Mouse (Mus musculus) liver, adult 2 months (tissue): ENCODE measurements at regions not wholly inside any gene's neighbourhood (a gene's known extent, or its start where the extent isn't known, plus 50 kb on each side); places are given as distances from the start of the nearest gene placed in this dataset.

Source experiments
- DNase-seq: peaks from one replicate; pipeline ENCODE4 v3.0.0-alpha.2; 2011; ENCODE audit warnings: low read depth, low spot score; ENCODE audit errors: extremely low read depth
- H3K27ac ChIP-seq: fragments of 200-500 bp; replicated peaks from 2 replicates; pipeline ENCODE4 v1.5.1; 2012; ENCODE audit warnings: low read depth, mild to moderate bottlenecking, control low read depth, inconsistent platforms, low read length; ENCODE audit not compliant: insufficient read depth
- H3K27me3 ChIP-seq: fragments of 200-500 bp; 2 replicates; pipeline ENCODE4 v1.6.1; 2012; ENCODE audit warnings: mild to moderate bottlenecking, moderate library complexity, low read length, inconsistent platforms; ENCODE audit not compliant: control insufficient read depth, insufficient read depth
- H3K36me3 ChIP-seq: fragments of 200-500 bp; 2 replicates; pipeline ENCODE4 v1.6.1; 2012; ENCODE audit warnings: low read length, inconsistent platforms; ENCODE audit not compliant: control insufficient read depth, insufficient read depth
- H3K4me1 ChIP-seq: fragments of 200-500 bp; 2 replicates; pipeline ENCODE4 v1.6.1; 2011; ENCODE audit warnings: low read length; ENCODE audit not compliant: control insufficient read depth, insufficient read depth
- H3K4me3 ChIP-seq: fragments of 200-500 bp; 2 replicates; pipeline ENCODE4 v1.5.1; 2011; ENCODE audit warnings: low read depth, mild to moderate bottlenecking, control low read depth, low read length, moderate library complexity; ENCODE audit not compliant: insufficient read depth
- H3K79me2 ChIP-seq: fragments of 200-500 bp; 2 replicates; pipeline ENCODE4 v1.6.1; 2012; ENCODE audit warnings: inconsistent platforms, mild to moderate bottlenecking, low read length, moderate library complexity; ENCODE audit not compliant: control insufficient read depth, insufficient read depth
- H3K9ac ChIP-seq: fragments of 200-500 bp; 2 replicates; pipeline ENCODE4 v1.6.1; 2012; ENCODE audit warnings: low read depth, mild to moderate bottlenecking, control low read depth, inconsistent platforms, low read length
- CTCF ChIP-seq: fragments of 200-500 bp; IDR thresholded peaks from 2 replicates; pipeline ENCODE4 v1.5.1; 2011; ENCODE audit warnings: low read depth, low read length, control low read depth
- POLR2A ChIP-seq: fragments of 200-500 bp; IDR thresholded peaks from 2 replicates; pipeline ENCODE4 v1.6.1; 2011; ENCODE audit warnings: low read length, control low read depth; ENCODE audit not compliant: insufficient read depth; ENCODE audit errors: extremely low read depth
- WGBS: fragments of 180-500 bp; shearing (Covaris S2); methylation state at CpG from one replicate; pipeline ENCODE4 v1.1.7; 2018; 5-methylcytosine and 5-hydroxymethylcytosine counted together

DNA sequence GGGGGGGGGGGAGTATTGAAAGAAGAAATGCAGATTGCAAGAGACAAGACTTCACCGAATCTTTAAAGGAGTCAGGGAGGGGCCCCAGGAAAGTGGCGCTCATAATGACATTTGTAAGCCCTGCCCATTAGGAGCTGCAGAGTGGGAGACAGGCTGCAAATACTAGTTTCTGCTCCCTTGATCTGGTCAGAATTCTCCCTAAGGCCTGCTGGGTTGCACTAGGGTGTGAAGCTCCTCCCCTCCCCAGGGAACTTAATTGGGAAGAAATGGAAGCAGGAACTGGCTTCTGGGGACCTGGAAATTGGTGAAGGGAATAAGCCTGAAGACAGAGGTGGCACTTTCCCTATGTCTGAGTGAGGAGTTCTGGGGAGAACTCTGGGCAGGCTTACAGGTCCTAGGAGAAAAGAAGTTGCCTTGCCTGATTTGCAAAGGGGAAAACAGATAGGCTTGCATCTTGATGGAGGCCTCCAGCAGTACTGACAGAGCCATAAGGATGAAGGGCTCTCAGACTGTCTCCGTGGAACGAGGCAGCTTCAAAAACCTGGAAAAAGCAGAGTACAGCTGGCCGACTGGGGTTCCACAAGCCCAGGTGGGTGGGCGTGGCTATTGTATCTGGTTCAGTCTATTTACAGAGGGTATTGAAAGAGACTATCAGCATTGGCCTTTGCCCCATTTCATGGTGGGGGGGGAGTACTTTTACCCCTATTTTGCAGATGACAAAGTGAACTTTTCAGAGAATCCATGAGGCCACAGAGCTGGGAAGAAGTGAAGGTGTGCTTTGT lies 125.7 kb downstream of the Plpp3 start:
- Histone ChIP-seq H3K79me2 (no peaks in the 10 kb centered on the region), H3K4me3 (no peak overlapping the region), H3K27ac (no peak overlapping the region), H3K36me3 (no peaks in the 10 kb centered on the region), H3K4me1 (peaks cover 36% of the 10 kb centered on the region), H3K9ac (no peak overlapping the region), H3K27me3 (no peaks in the 10 kb centered on the region)
- 37% methylated on average over 6 of the region's 6 CpGs for WGBS
- TF ChIP-seq CTCF (no peak), POLR2A (no peak)
- DNase-seq = peak; percentile 67

DNA sequence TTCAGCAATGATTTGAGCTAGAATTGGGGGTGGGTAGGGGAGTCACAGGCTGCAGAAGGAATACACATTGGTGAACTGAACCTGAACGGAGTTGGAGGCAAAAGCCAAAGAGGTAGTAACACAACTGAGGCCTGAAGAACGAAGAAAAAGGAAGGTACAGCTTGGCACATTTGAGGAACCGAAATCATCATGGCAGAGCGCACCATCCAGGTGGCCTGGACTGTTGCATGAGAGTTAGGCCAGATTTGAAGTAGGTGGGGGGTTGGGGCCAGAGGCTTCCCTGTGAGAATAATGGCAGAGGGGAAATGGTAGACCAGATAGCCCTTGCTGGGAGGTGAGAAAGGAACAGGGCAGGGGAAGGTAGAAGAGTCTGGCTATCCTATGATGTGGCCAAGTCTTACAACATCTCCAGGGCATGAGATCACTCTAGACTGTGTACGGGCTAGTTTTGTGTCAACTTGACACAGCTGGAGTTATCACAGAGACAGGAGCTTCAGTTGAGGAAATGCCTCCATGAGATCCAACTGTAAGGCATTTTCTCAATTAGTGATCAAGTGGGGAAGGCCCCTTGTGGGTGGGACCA lies 128.4 kb downstream of the Plpp3 start:
- no peak overlapping the region for H3K4me3 ChIP-seq
- DNase-seq = peak; percentile 76
- WGBS = 79% methylated on average over 5 of the region's 5 CpGs

DNA sequence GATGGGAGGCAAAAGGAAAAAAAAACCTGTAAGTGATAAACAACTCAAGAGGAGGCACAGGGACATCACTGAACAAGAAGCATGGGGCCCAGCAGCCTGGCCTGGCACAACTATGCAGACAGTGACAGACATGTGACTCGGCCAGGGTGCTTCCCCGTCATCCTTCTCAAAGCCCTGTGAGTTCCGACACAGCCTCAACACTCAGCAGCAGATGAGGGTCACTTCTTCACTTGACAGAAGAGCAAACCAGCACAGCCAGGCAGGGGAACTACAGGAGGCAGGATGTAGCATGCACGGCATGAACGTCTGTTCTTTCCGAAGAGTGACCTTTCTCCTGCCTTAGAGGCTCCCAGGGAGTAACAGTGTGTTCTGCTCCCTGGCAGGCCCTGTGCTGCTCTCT lies 129.2 kb downstream of the Plpp3 start:
- H3K4me3 ChIP-seq = no peak overlapping the region
- peaks cover 19% of the 10 kb centered on the region for H3K4me1 ChIP-seq
- no peak for DNase-seq
- H3K36me3 ChIP-seq = no peaks in the 10 kb centered on the region
- no peaks in the 10 kb centered on the region for H3K27me3 ChIP-seq
- no peaks in the 10 kb centered on the region for H3K79me2 ChIP-seq
- no peak for TF ChIP-seq CTCF
- no peak for TF ChIP-seq POLR2A
- H3K9ac ChIP-seq = no peak overlapping the region
- 77% methylated on average over 6 of the region's 6 CpGs for WGBS
- H3K27ac ChIP-seq = no peak overlapping the region

More for the DNA sequence above, 128.4 kb downstream of the Plpp3 start:
- Histone ChIP-seq H3K9ac (no peak overlapping the region), H3K36me3 (no peaks in the 10 kb centered on the region), H3K27me3 (no peaks in the 10 kb centered on the region), H3K79me2 (no peaks in the 10 kb centered on the region), H3K4me1 (peaks cover 22% of the 10 kb centered on the region), H3K27ac (no peak overlapping the region; the same call in 1 of the 2 replicates)
- TF ChIP-seq POLR2A (no peak), CTCF (no peak)

DNA sequence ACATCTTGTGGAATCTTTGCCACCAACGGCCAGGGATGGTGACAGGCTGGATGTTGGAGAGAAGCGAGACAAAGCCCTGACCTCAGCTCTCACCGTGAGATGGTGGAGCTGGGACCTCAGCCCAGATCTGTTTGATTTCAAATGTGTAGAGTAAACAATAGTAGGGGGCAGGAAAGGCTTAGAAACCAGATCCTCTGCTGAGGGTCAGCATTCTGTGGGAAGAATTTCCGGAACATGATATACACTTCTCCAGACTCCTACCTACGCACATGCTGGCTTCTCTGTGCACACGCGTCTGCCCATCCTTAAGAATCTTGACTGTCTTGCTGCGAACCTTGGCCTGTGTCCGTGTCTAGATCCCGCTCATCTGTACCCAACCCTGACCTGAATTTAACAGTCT lies 129.7 kb downstream of the Plpp3 start:
- H3K27ac ChIP-seq = no peak overlapping the region
- H3K27me3 ChIP-seq = no peaks in the 10 kb centered on the region
- whole genome bisulfite sequencing = 65% methylated on average over 10 of the region's 10 CpGs
- H3K79me2 ChIP-seq = no peaks in the 10 kb centered on the region
- TF ChIP-seq CTCF (no peak), POLR2A (no peak)
- H3K4me1 ChIP-seq = peaks cover 14% of the 10 kb centered on the region
- H3K9ac ChIP-seq = no peak overlapping the region
- H3K4me3 ChIP-seq = no peak overlapping the region
- DNase-seq = no peak
- H3K36me3 ChIP-seq = no peaks in the 10 kb centered on the region

DNA sequence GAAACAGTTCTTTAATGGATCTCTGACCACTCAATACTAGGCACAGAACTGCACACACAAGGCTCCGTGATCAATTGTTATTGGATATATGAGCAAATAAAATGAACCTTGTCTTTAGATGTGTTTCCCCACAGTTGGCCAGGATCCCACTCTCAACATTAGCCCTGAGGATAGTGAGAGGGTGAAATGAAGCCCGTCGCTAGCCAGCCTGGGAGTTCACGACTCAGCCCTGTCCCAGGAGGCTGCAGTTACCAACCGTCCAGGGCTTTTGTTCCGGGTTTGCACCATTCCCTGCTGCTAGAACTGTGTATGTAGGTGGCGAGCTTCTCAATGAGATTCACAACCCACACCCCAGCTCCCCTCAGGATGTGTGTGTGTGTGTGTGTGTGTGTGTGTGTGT lies 130.3 kb downstream of the Plpp3 start:
- Histone ChIP-seq H3K9ac (no peak overlapping the region), H3K27ac (no peak overlapping the region), H3K27me3 (no peaks in the 10 kb centered on the region), H3K79me2 (no peaks in the 10 kb centered on the region), H3K4me3 (no peak overlapping the region), H3K4me1 (peaks cover 12% of the 10 kb centered on the region), H3K36me3 (no peaks in the 10 kb centered on the region)
- 38% methylated on average over 7 of the region's 7 CpGs for WGBS
- DNase-seq = peak; percentile 56
- no peak for TF ChIP-seq POLR2A
- TF ChIP-seq CTCF = no peak

DNA sequence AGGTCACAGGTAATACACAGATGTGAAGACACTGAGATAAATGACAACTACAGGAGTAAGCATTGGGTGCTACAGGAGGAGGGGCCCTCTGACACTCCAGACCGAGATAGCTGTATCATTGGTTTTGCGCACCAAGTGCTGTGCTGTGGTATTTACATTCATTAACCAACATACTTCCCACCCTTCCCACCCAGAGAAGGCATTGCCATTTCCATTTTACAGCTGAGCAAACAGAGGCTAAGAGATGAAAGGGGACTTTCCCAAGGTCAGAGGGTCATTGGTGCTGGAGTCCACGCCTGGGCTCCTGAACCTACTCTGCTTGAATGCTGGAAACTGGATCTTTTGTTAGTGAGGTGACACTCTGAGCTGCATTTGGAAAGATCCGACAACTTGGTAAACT lies 132.5 kb downstream of the Plpp3 start:
- 87% methylated on average over 4 of the region's 4 CpGs for WGBS
- TF ChIP-seq POLR2A (no peak), CTCF (no peak)

More for the DNA sequence above, 132.5 kb downstream of the Plpp3 start:
- H3K79me2 ChIP-seq = no peaks in the 10 kb centered on the region
- H3K36me3 ChIP-seq = no peaks in the 10 kb centered on the region
- H3K4me3 ChIP-seq = no peak overlapping the region
- no peaks in the 10 kb centered on the region for H3K27me3 ChIP-seq
- peaks cover 5% of the 10 kb centered on the region for H3K4me1 ChIP-seq
- H3K27ac ChIP-seq = no peak overlapping the region
- no peak for DNase-seq
- no peak overlapping the region for H3K9ac ChIP-seq
